Mouse (Mus musculus): ENCODE results near the gene Aars2.

Gene Aars2

GRCm38 (mm10) chr17:45500981-45501380 is 5.7 kb upstream of the Aars2 start:
- DNase-seq (ENCODE audit: low read depth, low spot score) = no peak

- no peak for DNase-seq (ENCODE audit: low read depth, low spot score)
Observed at GRCm38 (mm10) chr17:45502324-45502723, 4.3 kb upstream of the Aars2 start.

- DNase-seq (ENCODE audit: low read depth, low spot score) = no peak
Observed at GRCm38 (mm10) chr17:45503301-45503973, 3.2 kb upstream of the Aars2 start.

GRCm38 (mm10) chr17:45505941-45506465 is 638 bp upstream of the Aars2 start:
- no peak for DNase-seq (ENCODE audit: low read depth, low spot score)

- DNase-seq (ENCODE audit: low read depth, low spot score) = no peak
Observed at GRCm38 (mm10) chr17:45510871-45511270, 4.2 kb downstream of the Aars2 start.

GRCm38 (mm10) chr17:45511757-45512156 is 5.1 kb downstream of the Aars2 start:
- DNase-seq (ENCODE audit: low read depth, low spot score) = no peak

- DNase-seq (ENCODE audit: low read depth, low spot score) = no peak
Observed at GRCm38 (mm10) chr17:45515204-45515726, 8.6 kb downstream of the Aars2 start.

- DNase-seq (ENCODE audit: low read depth, low spot score) = no peak
Observed at GRCm38 (mm10) chr17:45515806-45516205, 9.2 kb downstream of the Aars2 start.

- peak; percentile 55 for DNase-seq (ENCODE audit: low read depth, low spot score)
Observed at GRCm38 (mm10) chr17:45516488-45516887, 9.8 kb downstream of the Aars2 start.

GRCm38 (mm10) chr17:45517135-45517534 is 10.5 kb downstream of the Aars2 start:
- DNase-seq (ENCODE audit: low read depth, low spot score) = no peak

GRCm38 (mm10) chr17:45517549-45518215 is 11.0 kb downstream of the Aars2 start:
- DNase-seq (ENCODE audit: low read depth, low spot score) = no peak

- DNase-seq (ENCODE audit: low read depth, low spot score) = no peak
Observed at GRCm38 (mm10) chr17:45518766-45519475, 12.3 kb downstream of the Aars2 start.

- no peak for DNase-seq (ENCODE audit: low read depth, low spot score)
Observed at GRCm38 (mm10) chr17:45520136-45520535, 13.5 kb downstream of the Aars2 start.

GRCm38 (mm10) chr17:45523263-45523662 is 16.6 kb downstream of the Aars2 start, which contains the start of gene Tcte1:
Tcte1 (plus strand) TSS chr17:45523434.
- DNase-seq (ENCODE audit: low read depth, low spot score) = no peak

- DNase-seq (ENCODE audit: low read depth, low spot score) = no peak
Observed at GRCm38 (mm10) chr17:45524961-45525360, 18.3 kb downstream of the Aars2 start.

- DNase-seq (ENCODE audit: low read depth, low spot score) = no peak
Observed at GRCm38 (mm10) chr17:45526571-45526970, 19.9 kb downstream of the Aars2 start.

GRCm38 (mm10) chr17:45530346-45530782 is 23.7 kb downstream of the Aars2 start:
- DNase-seq (ENCODE audit: low read depth, low spot score) = no peak

GRCm38 (mm10) chr17:45532896-45533295 is 26.3 kb downstream of the Aars2 start:
- no peak for DNase-seq (ENCODE audit: low read depth, low spot score)

- DNase-seq (ENCODE audit: low read depth, low spot score) = no peak
Observed at GRCm38 (mm10) chr17:45536264-45536663, 29.6 kb downstream of the Aars2 start.

GRCm38 (mm10) chr17:45538394-45538793 is 31.8 kb downstream of the Aars2 start:
- DNase-seq (ENCODE audit: low read depth, low spot score) = no peak

GRCm38 (mm10) chr17:45539664-45540063 is 33.0 kb downstream of the Aars2 start:
- DNase-seq (ENCODE audit: low read depth, low spot score) = no peak

- no peak for DNase-seq (ENCODE audit: low read depth, low spot score)
Observed at GRCm38 (mm10) chr17:45542129-45542528, 35.5 kb downstream of the Aars2 start.
